Mouse (Mus musculus) thymus, postnatal 10 days (tissue): ENCODE data around the gene Gm49359.
"Not testable (repeated sequence)": the region's sequence is repeated elsewhere in the genome, so short reads cannot be mapped to it uniquely, and the experiment has no call there.

Experiments used
- DNase-seq, 2 experiments: peaks; one replicate each; pipeline ENCODE4 v3.0.0; 2021; ENCODE audit warnings: low spot score in 2 of 2

The Gm49359 gene

GRCm38 (mm10) chr13:62466424-62467334, at the start of gene Gm49359:
Gm49359 (minus strand) TSS chr13:62466832.
- peak; percentile 86 for DNase-seq

- not testable (repeated sequence) for DNase-seq
Measured at GRCm38 (mm10) chr13:62510641-62511420, 44.2 kb upstream of the Gm49359 start.

- not testable (repeated sequence) for DNase-seq
Measured at GRCm38 (mm10) chr13:62472661-62473060, 6.0 kb upstream of the Gm49359 start.

- DNase-seq = peak; percentile 23 to 62
Measured at GRCm38 (mm10) chr13:62469947-62470346, 3.3 kb upstream of the Gm49359 start.
